Mouse (Mus musculus) kidney, postnatal 0 days (tissue): ENCODE data around the gene Engase. TPM values are rescaled to one million over a fixed set of nuclear protein-coding genes. Genes with fewer than 3 reads are reported as not detected.
A peak's percentile ranks its signal among the peaks of the same experiment; 100 is the strongest.

Experiments
- ATAC-seq: fragments of 200-750 bp; cut with Nextera tagmentation; replicated peaks from 2 replicates; pipeline ENCODE4 v1.8.0; 2017; ENCODE audit warnings: low read depth, moderate number of reproducible peaks, moderate TSS enrichment, moderate library complexity; ENCODE audit not compliant: low FRiP score
- DNase-seq: peaks from one replicate; pipeline ENCODE4 v3.0.0-alpha.2; 2016; ENCODE audit warnings: low spot score
- H3K27ac ChIP-seq: fragments of 300-500 bp; sonication (generic); 2 replicates; pipeline ENCODE4 v1.5.1; 2014; ENCODE audit warnings: mild to moderate bottlenecking
- H3K27me3 ChIP-seq: fragments of 300-500 bp; sonication (generic); 2 replicates; pipeline ENCODE4 v1.6.1; 2014; ENCODE audit warnings: low read length, mixed read lengths; ENCODE audit not compliant: insufficient read depth
- H3K36me3 ChIP-seq: fragments of 300-500 bp; sonication (generic); 2 replicates; pipeline ENCODE4 v1.6.1; 2014; ENCODE audit warnings: low read length, mixed read lengths; ENCODE audit not compliant: insufficient read depth
- H3K4me1 ChIP-seq: fragments of 300-500 bp; sonication (generic); replicated peaks from 2 replicates; pipeline ENCODE4 v1.6.1; 2014; ENCODE audit warnings: antibody characterized with exemption, low read length, mixed read lengths; ENCODE audit not compliant: insufficient read depth
- H3K4me2 ChIP-seq: fragments of 300-500 bp; sonication (generic); 2 replicates; pipeline ENCODE4 v1.6.1; 2014; ENCODE audit warnings: mild to moderate bottlenecking, low read length, moderate library complexity, mixed read lengths
- H3K4me3 ChIP-seq: fragments of 300-500 bp; sonication (generic); replicated peaks from 2 replicates; pipeline ENCODE4 v1.5.1; 2014; ENCODE audit warnings: low read depth, low read length
- H3K9ac ChIP-seq: fragments of 300-500 bp; sonication (generic); 2 replicates; pipeline ENCODE4 v1.6.1; 2014; ENCODE audit warnings: low read depth, low read length
- H3K9me3 ChIP-seq: fragments of 300-500 bp; sonication (generic); replicated peaks from 2 replicates; pipeline ENCODE4 v1.6.1; 2016; ENCODE audit warnings: low read length, inconsistent platforms, mixed read lengths
- CTCF ChIP-seq: IDR thresholded peaks from 2 replicates; pipeline ENCODE4 v1.5.1; 2016; ENCODE audit warnings: antibody characterized with exemption, low read depth, mild to moderate bottlenecking, moderate library complexity
- WGBS: fragments of 180-500 bp; shearing (Covaris S2); extraction: QIAGEN DNeasy Blood & Tissue Kit; methylation state at CpG from one replicate; pipeline ENCODE4 v1.1.7; 2014; 5-methylcytosine and 5-hydroxymethylcytosine counted together
- polyA plus RNA-seq: library from polyadenylated mRNA; unstranded; fragments of >200 nt; fragmentation: Nextera tagmentation; extraction: Ambion mirVana; gene quantifications from 2 replicates; pipeline ENCODE4 v1.2.1, GENCODE M21; 2015

Engase gene
- polyA plus RNA-seq, 1 experiment from 2014 or later = 5.8 TPM

DNA sequence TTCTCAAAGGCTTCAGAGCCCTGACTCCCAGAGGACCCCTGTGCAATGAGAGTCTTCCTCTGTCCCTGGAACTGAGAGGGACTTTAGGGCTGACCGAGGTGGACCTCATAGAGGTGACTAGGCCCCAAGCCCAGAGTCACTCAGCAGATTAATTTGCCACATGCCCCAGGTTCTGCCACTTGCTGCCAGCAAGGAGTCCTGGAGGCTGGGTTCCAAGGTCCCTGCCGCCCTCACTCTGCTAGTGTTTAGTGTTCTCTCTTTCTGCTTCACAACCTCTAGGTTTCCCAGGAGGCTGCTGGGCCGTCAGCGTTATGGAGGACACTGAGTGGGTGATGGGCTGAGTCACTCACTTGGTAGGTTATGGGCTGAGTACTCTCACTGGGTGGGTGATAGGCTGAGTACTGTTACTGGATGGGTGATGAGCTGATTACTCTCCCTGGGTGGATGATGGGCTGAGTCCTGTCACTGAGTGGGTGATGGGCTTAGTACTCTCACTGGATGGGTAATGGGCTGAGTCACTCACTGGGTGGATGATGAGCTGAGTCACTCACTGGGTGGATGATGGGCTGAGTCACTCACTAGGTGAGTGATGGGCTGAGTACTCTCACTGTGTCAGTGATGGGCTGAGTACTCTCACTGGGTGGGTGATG lies 47.0 kb downstream of the Engase start:
- 0 out of 2 replicates have a peak, but pooled peaks cover 7% of the 10 kb centered on the region for H3K4me1 ChIP-seq
- no peaks in the 10 kb centered on the region for H3K36me3 ChIP-seq
- no peak for ATAC-seq
- no peaks in the 10 kb centered on the region for H3K9me3 ChIP-seq
- no peak overlapping the region for H3K4me2 ChIP-seq
- no peak overlapping the region for H3K9ac ChIP-seq
- 77% methylated on average over 4 of the region's 4 CpGs for WGBS
- DNase-seq = no peak
- no peaks in the 10 kb centered on the region for H3K27me3 ChIP-seq
- no peak for TF ChIP-seq CTCF
- no peak overlapping the region for H3K27ac ChIP-seq
- no peak overlapping the region for H3K4me3 ChIP-seq

DNA sequence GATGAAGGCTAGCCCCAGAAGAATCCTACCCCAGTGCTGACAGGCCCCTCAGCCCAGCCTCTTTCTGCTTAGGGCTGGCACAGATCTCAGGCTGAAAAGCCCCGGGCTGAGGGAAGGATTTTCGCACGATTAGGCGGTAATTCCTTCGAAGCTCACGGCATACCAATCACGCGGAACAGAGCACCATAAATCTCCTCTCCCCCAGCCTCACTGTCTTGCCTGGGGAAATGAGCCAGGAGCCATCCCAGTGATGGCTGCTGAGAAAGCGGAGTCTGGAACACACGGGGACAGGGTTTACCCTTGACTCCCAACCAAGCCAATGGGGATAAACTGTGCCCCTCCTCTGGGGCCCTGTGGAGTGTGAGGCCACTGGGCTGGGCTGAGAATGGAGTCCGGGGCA lies 48.4 kb downstream of the Engase start:
- ATAC-seq = no peak
- no peaks in the 10 kb centered on the region for H3K9me3 ChIP-seq
- H3K27ac ChIP-seq = no peak overlapping the region
- 11% methylated on average over 11 of the region's 11 CpGs for WGBS
- H3K4me1 ChIP-seq = 0 out of 2 replicates have a peak, but pooled peaks cover 7% of the 10 kb centered on the region
- no peak overlapping the region for H3K4me3 ChIP-seq
- DNase-seq = peak; percentile 53
- H3K9ac ChIP-seq = no peak overlapping the region
- no peaks in the 10 kb centered on the region for H3K27me3 ChIP-seq
- H3K4me2 ChIP-seq = no peak overlapping the region
- no peaks in the 10 kb centered on the region for H3K36me3 ChIP-seq
- no peak for TF ChIP-seq CTCF

DNA sequence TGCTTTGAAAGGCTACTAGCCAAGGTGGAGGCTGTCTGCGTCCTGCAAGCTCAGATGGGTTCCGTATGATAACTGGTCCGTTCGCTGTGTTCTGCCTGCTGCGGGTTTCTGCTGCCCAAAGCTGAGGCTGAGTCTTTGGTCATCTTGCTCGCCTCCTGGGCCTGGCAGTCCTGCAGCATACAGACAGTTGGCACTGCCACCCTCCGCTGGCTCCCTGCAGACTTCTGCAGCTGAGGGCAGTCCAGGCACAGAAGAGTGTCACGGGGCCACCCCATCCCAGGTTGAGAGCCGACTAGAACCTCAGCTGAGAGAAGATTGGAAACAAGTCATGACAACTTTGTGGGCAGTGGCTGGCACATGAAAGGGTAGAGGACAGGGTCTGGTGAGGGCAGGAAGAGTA lies 52.1 kb downstream of the Engase start:
- ATAC-seq (no peak), DNase-seq (no peak)
- Histone ChIP-seq H3K9me3 (no peaks in the 10 kb centered on the region), H3K27me3 (no peaks in the 10 kb centered on the region), H3K4me3 (no peak overlapping the region), H3K27ac (no peak overlapping the region), H3K4me1 (peaks cover 9% of the 10 kb centered on the region; the same call in 1 of the 2 replicates), H3K36me3 (no peaks in the 10 kb centered on the region), H3K4me2 (no peak overlapping the region), H3K9ac (no peak overlapping the region)
- WGBS = 85% methylated on average over 9 of the region's 9 CpGs
- TF ChIP-seq CTCF = no peak

DNA sequence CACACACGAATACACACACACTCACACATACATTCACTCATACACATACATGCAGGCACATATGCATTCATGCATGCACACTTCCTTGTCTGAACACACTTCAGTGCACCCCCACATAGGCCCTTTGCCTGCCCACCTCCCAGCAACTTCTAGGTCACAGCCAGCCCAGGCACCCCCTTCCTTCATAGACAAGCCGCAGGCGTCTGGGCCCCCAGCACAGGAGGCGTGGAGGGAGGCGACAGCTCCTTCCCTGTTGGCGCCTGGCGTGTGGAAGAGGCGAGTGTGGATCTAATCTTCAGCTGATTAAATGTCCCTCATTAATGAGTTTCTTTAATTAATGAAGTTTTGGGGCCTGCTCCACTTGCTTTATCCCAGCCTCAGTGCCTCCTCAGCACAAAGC lies 53.7 kb downstream of the Engase start:
- no peaks in the 10 kb centered on the region for H3K9me3 ChIP-seq
- no peak overlapping the region for H3K4me2 ChIP-seq
- no peak overlapping the region for H3K4me3 ChIP-seq
- DNase-seq (no peak), ATAC-seq (no peak)
- no peak overlapping the region for H3K27ac ChIP-seq
- peaks cover 11% of the 10 kb centered on the region for H3K4me1 ChIP-seq
- no peaks in the 10 kb centered on the region for H3K36me3 ChIP-seq
- no peak overlapping the region for H3K9ac ChIP-seq
- TF ChIP-seq CTCF = no peak
- H3K27me3 ChIP-seq = no peaks in the 10 kb centered on the region
- 60% methylated on average over 8 of the region's 8 CpGs for WGBS

GRCm38 (mm10) chr11:118534382-118535092 lies 57.9 kb downstream of the Engase start:
- no peak overlapping the region for H3K4me2 ChIP-seq
- H3K9me3 ChIP-seq = no peaks in the 10 kb centered on the region
- DNase-seq (peak; percentile 89), ATAC-seq (peak; percentile 81)
- H3K4me1 ChIP-seq = peaks cover 11% of the 10 kb centered on the region
- H3K9ac ChIP-seq = no peak overlapping the region
- H3K27ac ChIP-seq = no peak overlapping the region
- WGBS = 15% methylated on average over 18 of the region's 18 CpGs
- H3K4me3 ChIP-seq = no peak overlapping the region
- TF ChIP-seq CTCF = peak; percentile 79
- no peaks in the 10 kb centered on the region for H3K27me3 ChIP-seq
- H3K36me3 ChIP-seq = no peaks in the 10 kb centered on the region

- WGBS = 84% methylated on average over 11 of the region's 11 CpGs
- peaks cover 11% of the 10 kb centered on the region for H3K4me1 ChIP-seq
- DNase-seq = no peak
Measured at GRCm38 (mm10) chr11:118538008-118538407, 61.4 kb downstream of the Engase start.

More at GRCm38 (mm10) chr11:118538008-118538407, 61.4 kb downstream of the Engase start:
- Histone ChIP-seq H3K9ac (no peak overlapping the region), H3K4me3 (no peak overlapping the region), H3K36me3 (no peaks in the 10 kb centered on the region), H3K4me2 (no peak overlapping the region), H3K27ac (no peak overlapping the region), H3K27me3 (no peaks in the 10 kb centered on the region), H3K9me3 (no peaks in the 10 kb centered on the region)
- ATAC-seq = no peak
- no peak for TF ChIP-seq CTCF

Other genes with a start within 250 kb of the Engase start
- 16.7 and 17.3 TPM in 2 replicates for gene Cyth1, start 228.2 kb upstream of the Engase start, polyA plus RNA-seq
- gene Usp36, start 186.6 kb upstream of the Engase start, polyA plus RNA-seq = 10.9 and 11.9 TPM in 2 replicates
- 0.46 and 0.54 TPM in 2 replicates for gene Cep295nl, start 134.3 kb upstream of the Engase start, polyA plus RNA-seq
- gene Timp2, start 121.1 kb upstream of the Engase start, polyA plus RNA-seq = 81.0 and 88.4 TPM in 2 replicates
- 68.8 and 80.3 TPM in 2 replicates for gene Lgals3bp, start 74.7 kb upstream of the Engase start, polyA plus RNA-seq
- 25.7 and 25.8 TPM in 2 replicates for gene Cant1, start 57.7 kb upstream of the Engase start, polyA plus RNA-seq
- gene C1qtnf1, start 48.6 kb upstream of the Engase start, polyA plus RNA-seq = 13.0 and 15.0 TPM in 2 replicates